Mouse (Mus musculus) embryonic facial prominence, embryonic 13.5 days (tissue): ENCODE measurements around the gene Hist1h4a. TPM values are rescaled to one million over a fixed set of nuclear protein-coding genes. Genes with fewer than 3 reads are reported as not detected.
"Not testable (repeated sequence)": the region's sequence is repeated elsewhere in the genome, so short reads cannot be mapped to it uniquely, and the experiment has no call there.

Experiments used
- ATAC-seq: fragments of 200-750 bp; cut with Nextera tagmentation; 2 replicates; pipeline ENCODE4 v1.8.0; 2017; ENCODE audit warnings: low read depth; ENCODE audit not compliant: insufficient number of reproducible peaks, insufficient read depth, low FRiP score, low TSS enrichment
- H3K27ac ChIP-seq: fragments of 300-500 bp; sonication (generic); 2 replicates; pipeline ENCODE4 v1.5.1; 2015; ENCODE audit warnings: moderate library complexity, mild to moderate bottlenecking, inconsistent platforms
- H3K27me3 ChIP-seq: fragments of 300-500 bp; sonication (generic); 2 replicates; pipeline ENCODE4 v1.6.1; 2015; ENCODE audit warnings: mild to moderate bottlenecking, inconsistent platforms
- H3K36me3 ChIP-seq: fragments of 300-500 bp; sonication (generic); 2 replicates; pipeline ENCODE4 v1.6.1; 2015; ENCODE audit warnings: mild to moderate bottlenecking, inconsistent platforms
- H3K4me1 ChIP-seq: fragments of 300-500 bp; sonication (generic); 2 replicates; pipeline ENCODE4 v1.6.1; 2015; ENCODE audit warnings: inconsistent platforms
- H3K4me2 ChIP-seq: fragments of 300-500 bp; sonication (generic); 2 replicates; pipeline ENCODE4 v1.6.1; 2015; ENCODE audit warnings: moderate library complexity, mild to moderate bottlenecking, inconsistent platforms
- H3K4me3 ChIP-seq: fragments of 300-500 bp; sonication (generic); 2 replicates; pipeline ENCODE4 v1.5.1; 2015; ENCODE audit warnings: mild to moderate bottlenecking, inconsistent platforms
- H3K9ac ChIP-seq: fragments of 300-500 bp; sonication (generic); 2 replicates; pipeline ENCODE4 v1.6.1; 2015; ENCODE audit warnings: mild to moderate bottlenecking, inconsistent platforms
- H3K9me3 ChIP-seq: fragments of 300-500 bp; sonication (generic); 2 replicates; pipeline ENCODE4 v1.6.1; 2016; ENCODE audit warnings: inconsistent platforms
- WGBS: fragments of 180-500 bp; shearing (Covaris S2); methylation state at CpG from one replicate; pipeline ENCODE4 v1.1.7; 2015; ENCODE audit warnings: mixed read lengths; 5-methylcytosine and 5-hydroxymethylcytosine counted together
- polyA plus RNA-seq: library from polyadenylated mRNA; unstranded; fragments of >200 nt; fragmentation: Nextera tagmentation; extraction: Ambion mirVana; gene quantifications from 2 replicates; pipeline ENCODE4 v1.2.1, GENCODE M21; 2015

Gene Hist1h4a
- polyA plus RNA-seq, 1 experiment from 2014 or later = not detected

DNA sequence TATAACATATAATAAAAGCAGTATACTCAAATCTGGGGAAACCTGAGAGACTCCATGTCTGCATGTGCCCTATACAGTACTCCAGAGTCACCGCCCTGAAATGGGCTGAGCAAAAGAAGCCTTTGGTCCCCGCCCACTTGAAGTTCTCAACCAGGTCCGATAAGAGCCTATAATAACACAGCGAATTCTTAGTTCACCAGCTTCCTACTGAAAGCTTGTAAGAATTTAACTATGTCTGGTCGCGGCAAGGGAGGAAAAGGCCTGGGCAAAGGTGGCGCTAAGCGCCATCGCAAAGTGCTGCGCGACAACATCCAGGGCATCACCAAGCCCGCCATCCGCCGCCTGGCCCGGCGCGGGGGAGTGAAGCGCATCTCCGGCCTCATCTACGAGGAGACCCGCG is 4.2 kb downstream of the Hist1h4a start, which contains the start of gene Hist1h4b:
Hist1h4b (plus strand) TSS at position 224 of the 400 bp plus-strand sequence.
- ATAC-seq = peak; percentile 83
- WGBS = 0% methylated on average over 19 of the region's 22 CpGs
- Histone ChIP-seq H3K27me3 (no peaks in the 10 kb centered on the region), H3K4me3 (peak within 1 kb of the TSS; percentile 46), H3K9me3 (no peaks in the 10 kb centered on the region), H3K27ac (peak within 1 kb of the TSS; percentile 94), H3K36me3 (no peaks in the 10 kb centered on the region), H3K4me2 (peak within 1 kb of the TSS; percentile 80), H3K9ac (peak within 1 kb of the TSS; percentile 77), H3K4me1 (peaks cover 17% of the 10 kb centered on the region)

DNA sequence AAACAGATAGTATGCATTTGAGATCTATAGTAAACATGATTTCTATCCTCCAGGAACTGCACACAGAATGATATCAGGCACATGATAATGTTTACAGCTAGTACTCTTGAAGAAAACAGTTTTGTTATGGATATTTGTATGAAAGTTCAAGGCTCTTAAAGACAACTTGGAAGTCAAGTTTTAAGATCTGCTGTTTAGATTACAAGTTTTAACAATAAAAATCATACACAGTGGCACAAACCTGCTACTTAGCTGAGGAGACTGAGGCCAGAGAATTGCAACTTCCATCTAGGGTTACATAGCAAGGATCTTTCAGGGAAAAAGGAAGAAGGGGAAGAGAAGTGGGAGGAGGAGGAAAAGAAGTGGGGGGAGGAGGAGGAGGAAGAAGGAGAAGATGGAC is 6.0 kb downstream of the Hist1h4a start:
- H3K27me3 ChIP-seq = no peaks in the 10 kb centered on the region
- H3K4me2 ChIP-seq = no peak overlapping the region
- no peaks in the 10 kb centered on the region for H3K36me3 ChIP-seq
- H3K9ac ChIP-seq = no peak overlapping the region
- ATAC-seq = no peak
- H3K4me3 ChIP-seq = no peak overlapping the region
- 0 out of 2 replicates have a peak overlapping the region, but pooled peaks have one; percentile 11 for H3K27ac ChIP-seq
- no peaks in the 10 kb centered on the region for H3K9me3 ChIP-seq
- H3K4me1 ChIP-seq = peaks cover 11% of the 10 kb centered on the region

DNA sequence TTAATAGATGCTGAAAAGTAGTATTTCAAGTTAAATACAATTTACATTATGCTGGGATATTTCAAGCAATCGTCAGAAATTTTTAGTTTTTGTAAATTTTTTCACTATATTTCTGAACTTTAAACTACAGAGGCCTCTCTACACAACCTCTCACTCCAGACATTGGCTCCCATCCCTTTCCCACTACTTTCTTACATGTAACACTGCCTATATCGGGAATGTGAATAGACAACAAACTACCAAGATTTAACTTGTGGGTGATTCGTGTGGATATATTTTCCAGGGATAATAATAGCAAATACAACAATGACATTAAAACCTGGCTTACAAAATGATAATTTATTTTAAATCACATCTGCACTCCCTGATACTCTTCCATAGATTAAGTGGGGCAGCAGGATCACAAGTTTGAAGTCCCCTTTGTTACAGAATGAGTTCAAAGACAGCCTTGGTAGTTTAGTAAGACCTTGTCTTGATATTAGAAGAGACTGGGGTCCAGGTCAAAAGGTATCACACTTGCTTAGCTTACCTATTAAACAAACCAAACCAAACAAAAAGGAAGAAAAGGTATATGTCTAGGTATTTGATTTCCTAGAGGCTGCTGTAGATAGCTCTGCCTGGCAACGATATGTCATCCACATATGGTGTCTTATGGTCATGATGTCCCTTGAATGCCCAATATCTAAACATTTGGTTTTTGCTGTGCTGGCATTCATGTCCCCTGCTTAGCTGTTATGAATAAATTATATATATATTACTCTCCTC is 7.5 kb downstream of the Hist1h4a start:
- ATAC-seq = no peak
- 53% methylated on average over 4 of the region's 4 CpGs for WGBS
- Histone ChIP-seq H3K4me1 (peaks cover 12% of the 10 kb centered on the region; the same call in 1 of the 2 replicates), H3K9me3 (no peaks in the 10 kb centered on the region), H3K36me3 (no peaks in the 10 kb centered on the region), H3K4me3 (peak overlapping the region; percentile 42), H3K4me2 (peak overlapping the region; percentile 67), H3K27ac (peak overlapping the region; percentile 68), H3K9ac (no peak overlapping the region), H3K27me3 (no peaks in the 10 kb centered on the region)

DNA sequence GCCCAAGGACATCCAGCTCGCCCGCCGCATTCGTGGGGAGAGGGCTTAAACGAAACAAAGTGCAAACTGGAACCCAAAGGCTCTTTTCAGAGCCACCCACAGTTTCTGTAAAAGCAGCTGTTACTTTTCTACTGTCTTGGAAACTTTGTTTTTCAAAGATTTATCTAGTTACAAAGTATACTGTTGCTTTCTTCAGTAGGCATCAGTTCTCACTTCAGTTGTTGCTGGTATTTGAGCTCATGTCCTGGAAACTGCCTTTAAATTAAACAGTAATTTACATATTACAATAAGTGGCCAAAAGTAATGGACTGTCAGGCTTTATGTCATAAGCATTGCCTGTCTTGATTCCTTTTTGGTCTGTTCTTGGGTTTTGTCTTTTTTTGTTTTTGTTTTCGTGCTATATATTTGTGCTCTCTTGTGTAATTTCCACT is 8.3 kb downstream of the Hist1h4a start:
- ATAC-seq = no peak
- H3K27me3 ChIP-seq = no peaks in the 10 kb centered on the region
- no peaks in the 10 kb centered on the region for H3K36me3 ChIP-seq
- H3K4me2 ChIP-seq = peak overlapping the region; percentile 67
- WGBS = 1% methylated on average over 6 of the region's 6 CpGs
- peaks cover 19% of the 10 kb centered on the region; the same call in 1 of the 2 replicates for H3K4me1 ChIP-seq
- peak overlapping the region; percentile 87 for H3K27ac ChIP-seq
- H3K4me3 ChIP-seq = peak overlapping the region; percentile 42
- H3K9me3 ChIP-seq = no peaks in the 10 kb centered on the region
- H3K9ac ChIP-seq = peak overlapping the region; percentile 73

DNA sequence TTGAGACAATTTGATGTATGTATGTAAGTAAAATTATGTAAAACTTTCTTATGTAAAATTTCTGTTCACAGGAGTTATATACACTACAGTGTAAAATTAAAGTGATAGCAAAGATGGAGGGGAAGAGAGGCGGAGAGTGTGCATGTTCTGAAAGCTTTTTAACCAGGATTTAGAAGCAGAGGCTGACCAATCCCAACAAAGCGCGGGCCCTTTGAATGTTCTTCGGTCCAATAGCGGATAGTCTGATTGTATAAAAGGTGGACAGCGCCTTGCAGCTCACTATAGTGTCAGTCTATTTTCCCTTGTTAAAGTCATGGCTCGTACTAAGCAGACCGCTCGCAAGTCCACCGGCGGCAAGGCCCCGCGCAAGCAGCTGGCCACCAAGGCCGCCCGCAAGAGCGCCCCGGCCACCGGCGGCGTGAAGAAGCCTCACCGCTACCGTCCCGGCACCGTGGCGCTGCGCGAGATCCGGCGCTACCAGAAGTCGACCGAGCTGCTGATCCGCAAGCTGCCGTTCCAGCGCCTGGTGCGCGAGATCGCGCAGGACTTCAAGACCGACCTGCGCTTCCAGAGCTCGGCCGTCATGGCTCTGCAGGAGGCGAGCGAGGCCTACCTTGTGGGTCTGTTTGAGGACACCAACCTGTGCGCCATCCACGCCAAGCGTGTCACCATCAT is 8.8 kb downstream of the Hist1h4a start, which contains the start of gene Hist1h3b:
Hist1h3b (plus strand) TSS at position 201 of the 675 bp plus-strand sequence.
- peak; percentile 87 for ATAC-seq
- H3K9ac ChIP-seq = peak within 1 kb of the TSS; percentile 73
- peak within 1 kb of the TSS; percentile 96 for H3K27ac ChIP-seq
- H3K4me3 ChIP-seq = peak within 1 kb of the TSS; percentile 48
- not testable (repeated sequence) for H3K36me3 ChIP-seq, H3K9me3 ChIP-seq, H3K27me3 ChIP-seq
- H3K4me2 ChIP-seq = peak within 1 kb of the TSS; percentile 67
- under 1% methylated on average over 16 of the region's 47 CpGs for WGBS
- H3K4me1 ChIP-seq = peaks cover 18% of the 10 kb centered on the region; the same call in 1 of the 2 replicates

DNA sequence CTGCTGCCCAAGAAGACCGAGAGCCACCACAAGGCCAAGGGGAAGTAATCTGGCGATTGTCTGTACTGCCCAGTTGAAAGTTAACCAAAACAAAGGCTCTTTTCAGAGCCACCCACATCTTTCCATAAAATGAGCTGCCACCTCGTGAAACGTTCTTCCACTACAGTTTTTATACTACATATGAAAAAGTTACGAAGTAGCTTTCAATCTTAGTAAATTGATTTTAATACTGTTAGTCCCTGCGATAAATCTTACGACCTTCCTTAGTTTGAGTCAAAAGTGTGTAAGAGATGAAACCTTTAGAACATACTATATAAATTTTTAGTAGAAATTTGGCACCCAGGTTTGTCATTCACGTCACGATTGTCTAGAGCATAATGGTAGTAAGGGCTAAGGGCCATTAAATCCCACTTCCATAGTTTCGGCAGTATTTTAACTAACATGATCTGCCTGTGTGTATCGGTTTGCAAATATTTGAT is 9.5 kb downstream of the Hist1h4a start:
- H3K36me3 ChIP-seq = no peaks in the 10 kb centered on the region
- H3K27me3 ChIP-seq = no peaks in the 10 kb centered on the region
- H3K9ac ChIP-seq = peak overlapping the region; percentile 71
- H3K9me3 ChIP-seq = no peaks in the 10 kb centered on the region
- H3K27ac ChIP-seq = peak overlapping the region; percentile 96
- H3K4me2 ChIP-seq = peak overlapping the region; percentile 67
- ATAC-seq = no peak
- H3K4me1 ChIP-seq = peaks cover 21% of the 10 kb centered on the region; the same call in 1 of the 2 replicates
- 1% methylated on average over 11 of the region's 11 CpGs for WGBS
- H3K4me3 ChIP-seq = peak overlapping the region; percentile 48

DNA sequence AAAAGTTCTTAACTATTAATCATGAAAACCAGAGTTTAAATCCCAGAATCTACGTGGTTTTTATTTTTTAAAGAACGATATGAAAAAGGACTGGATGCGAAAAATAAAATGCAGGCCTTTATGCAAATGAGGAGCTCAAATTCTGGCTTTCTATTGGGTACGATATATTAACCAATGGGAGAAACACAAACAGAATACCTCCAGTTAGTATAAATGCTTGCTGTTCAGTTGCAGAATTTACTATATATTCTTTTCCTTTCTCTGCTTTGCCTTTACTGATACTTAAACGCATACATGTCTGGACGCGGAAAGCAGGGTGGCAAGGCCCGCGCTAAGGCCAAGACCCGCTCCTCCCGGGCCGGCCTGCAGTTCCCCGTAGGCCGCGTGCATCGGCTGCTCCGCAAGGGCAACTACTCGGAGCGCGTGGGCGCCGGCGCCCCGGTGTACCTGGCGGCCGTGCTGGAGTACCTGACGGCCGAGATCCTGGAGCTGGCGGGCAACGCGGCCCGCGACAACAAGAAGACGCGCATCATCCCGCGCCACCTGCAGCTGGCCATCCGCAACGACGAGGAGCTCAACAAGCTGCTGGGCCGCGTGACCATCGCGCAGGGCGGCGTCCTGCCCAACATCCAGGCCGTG is 10.1 kb downstream of the Hist1h4a start, which contains the start of gene Hist1h2ab:
Hist1h2ab (plus strand) TSS at position 288 of the 639 bp plus-strand sequence.
- under 1% methylated on average over 33 of the region's 47 CpGs for WGBS
- H3K9me3 ChIP-seq, H3K27me3 ChIP-seq, H3K36me3 ChIP-seq: not testable (repeated sequence)
- Histone ChIP-seq H3K4me1 (peaks cover 21% of the 10 kb centered on the region; the same call in 1 of the 2 replicates), H3K4me2 (peak within 1 kb of the TSS; percentile 67), H3K4me3 (peak within 1 kb of the TSS; percentile 48), H3K9ac (peak within 1 kb of the TSS; percentile 71), H3K27ac (peak within 1 kb of the TSS; percentile 96)
- ATAC-seq = 0 out of 2 replicates have a peak, but pooled peaks have one; percentile 54

GRCm38 (mm10) chr13:23749563-23750121 is 11.4 kb downstream of the Hist1h4a start:
- 90% methylated on average over 5 of the region's 5 CpGs for WGBS
- Histone ChIP-seq H3K9ac (no peak overlapping the region), H3K27ac (peak overlapping the region; percentile 93), H3K27me3 (no peaks in the 10 kb centered on the region), H3K4me3 (no peak overlapping the region), H3K9me3 (no peaks in the 10 kb centered on the region), H3K4me1 (peaks cover 21% of the 10 kb centered on the region; the same call in 1 of the 2 replicates), H3K36me3 (no peaks in the 10 kb centered on the region), H3K4me2 (no peak overlapping the region)
- no peak for ATAC-seq

DNA sequence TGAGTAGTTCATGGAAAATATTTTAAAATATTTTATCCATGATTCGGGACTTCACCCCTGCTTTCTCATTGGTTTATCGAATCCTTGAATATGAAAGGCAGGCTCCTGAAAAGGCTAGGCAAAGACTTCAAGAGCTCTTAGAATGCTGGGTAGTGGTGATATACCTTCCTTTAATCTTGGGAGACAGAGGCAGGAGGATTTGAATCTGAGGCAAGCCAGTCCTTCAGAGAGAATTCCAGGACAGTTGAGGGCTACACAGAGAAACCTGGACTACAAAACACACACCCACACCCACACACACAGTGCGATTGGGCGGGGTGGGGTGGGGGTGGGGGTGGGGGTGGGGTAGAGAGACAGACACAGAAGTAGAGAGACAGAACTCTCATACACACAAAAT is 13.1 kb downstream of the Hist1h4a start:
- Histone ChIP-seq H3K36me3 (no peaks in the 10 kb centered on the region), H3K9me3 (no peaks in the 10 kb centered on the region), H3K4me1 (peaks cover 31% of the 10 kb centered on the region), H3K9ac (peak overlapping the region; percentile 60; the same call in 1 of the 2 replicates), H3K27me3 (no peaks in the 10 kb centered on the region), H3K4me2 (peak overlapping the region; percentile 73), H3K4me3 (peak overlapping the region; percentile 48), H3K27ac (peak overlapping the region; percentile 99)
- no peak for ATAC-seq
- WGBS = 11% methylated on average over 2 of the region's 4 CpGs

- Histone ChIP-seq H3K4me3 (peak overlapping the region; percentile 48), H3K4me2 (peak overlapping the region; percentile 73), H3K4me1 (peaks cover 28% of the 10 kb centered on the region), H3K27me3 (no peaks in the 10 kb centered on the region), H3K9ac (peak overlapping the region; percentile 75), H3K27ac (peak overlapping the region; percentile 99), H3K36me3 (no peaks in the 10 kb centered on the region), H3K9me3 (no peaks in the 10 kb centered on the region)
- ATAC-seq = no peak
- WGBS = 3% methylated on average over 13 of the region's 13 CpGs
These were observed 13.7 kb downstream of the Hist1h4a start for GRCm38 (mm10) chr13:23747081-23747891.
